ENCODE assay signal across 8 mouse cellular contexts in the genomic region with DNA sequence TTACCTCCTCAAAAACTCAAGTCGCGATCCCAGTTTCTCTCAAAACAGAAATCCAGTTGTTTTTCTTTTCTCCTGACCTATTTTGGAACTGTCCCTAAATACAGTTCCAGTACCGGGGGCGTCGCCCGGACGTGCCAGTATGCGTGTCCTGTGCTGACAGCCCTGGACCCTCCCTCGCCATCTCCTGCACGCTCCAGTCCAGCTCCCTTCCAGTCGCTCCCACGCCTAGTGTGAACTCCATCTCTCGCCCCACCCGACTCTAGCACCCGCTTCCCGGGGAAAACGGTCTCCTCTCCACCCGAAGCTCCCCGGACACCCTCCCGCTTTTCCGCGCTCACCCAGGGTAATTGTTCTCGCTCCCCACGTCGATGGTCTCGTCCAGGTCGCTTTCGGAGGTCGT. TPM values are rescaled to one million over a fixed set of nuclear protein-coding genes. Genes with fewer than 3 reads are reported as not detected.
A peak's percentile ranks its signal among the peaks of the same experiment; 100 is the strongest.
DNase-seq lines count a peak whose midpoint lies in the region; ATAC-seq lines count a peak whose summit lies in the region.

No protein-coding gene starts in this region.

- peak overlapping the region; percentile 92 for H3K27ac ChIP-seq in heart, embryonic 15.5 days
- H3K27ac ChIP-seq in hindbrain, embryonic 13.5 days, result peak overlapping the region; percentile 64; the same call in 1 of the 2 replicates

- peak overlapping the region; percentile 87 for H3K4me2 ChIP-seq in heart, embryonic 15.5 days
- H3K4me2 ChIP-seq in hindbrain, embryonic 13.5 days, result peak overlapping the region; percentile 79

- H3K27me3 ChIP-seq in heart, embryonic 15.5 days, result peaks cover 7% of the 10 kb centered on the region; the same call in 1 of the 2 replicates
- H3K27me3 ChIP-seq in hindbrain, embryonic 13.5 days, result peaks cover 63% of the 10 kb centered on the region

- ATAC-seq in heart, embryonic 15.5 days (replicated peaks; ENCODE audit: insufficient number of reproducible peaks, insufficient read depth, low FRiP score, low read depth), result peak; percentile 48
- ATAC-seq in hindbrain, embryonic 13.5 days (ENCODE audit: low FRiP score), result peak; percentile 82
- 0 out of 2 replicates have a peak, but pooled peaks have one; percentile 26 for ATAC-seq in megakaryocyte-erythroid progenitor cell, adult 5-6 weeks (replicated peaks; ENCODE audit: low FRiP score, low TSS enrichment, poor library complexity, severe bottlenecking)

- peak overlapping the region; percentile 75 for H3K4me3 ChIP-seq in heart, embryonic 15.5 days
- H3K4me3 ChIP-seq in hindbrain, embryonic 13.5 days, result peak overlapping the region; percentile 54

- WGBS in heart, embryonic 15.5 days, result 0% methylated on average over 29 of the region's 29 CpGs
- WGBS in hindbrain, embryonic 13.5 days, result under 1% methylated on average over 29 of the region's 29 CpGs

- H3K9ac ChIP-seq in heart, embryonic 15.5 days, result peak overlapping the region; percentile 77
- peak overlapping the region; percentile 64 for H3K9ac ChIP-seq in hindbrain, embryonic 13.5 days

- no peak for DNase-seq in heart, postnatal 25 days (ENCODE audit: low spot score)
- DNase-seq in MN1 (ENCODE audit: low spot score), result peak; percentile 23
- DNase-seq in urinary bladder, adult 2 months (ENCODE audit: low spot score), result no peak
- no peak for DNase-seq in cerebellum, postnatal 36 days
- no peak for DNase-seq in cerebellum, adult 8-10 months

- H3K4me1 ChIP-seq in heart, embryonic 15.5 days (replicated peaks), result peaks cover 18% of the 10 kb centered on the region
- peaks cover 25% of the 10 kb centered on the region for H3K4me1 ChIP-seq in hindbrain, embryonic 13.5 days (replicated peaks)

- no peaks in the 10 kb centered on the region for H3K9me3 ChIP-seq in heart, embryonic 15.5 days (replicated peaks)
- H3K9me3 ChIP-seq in hindbrain, embryonic 13.5 days, result no peaks in the 10 kb centered on the region

- intact Hi-C loops in heart, postnatal 25 days (cut with DNase I), result loop anchor here (10.0 kb wide), 2 partner anchors 763 to 1477 kb away; partner anchors contain the start of genes Rnf146 and Rnf217

- peaks cover 1% of the 10 kb centered on the region; the same call in 1 of the 2 replicates for H3K36me3 ChIP-seq in heart, embryonic 15.5 days
- H3K36me3 ChIP-seq in hindbrain, embryonic 13.5 days, result no peaks in the 10 kb centered on the region

RNA-seq across cellular contexts. Expression of gene Hey2, which starts 0.4 kb away (rescaled TPM):
- 39.9 and 50.1 TPM in 2 replicates for polyA plus RNA-seq in heart, embryonic 15.5 days (2015; fragmentation: Nextera tagmentation; extraction: Ambion mirVana)
- 1 to 10 TPM; 5.9 to 6.4 TPM for total RNA-seq in heart, postnatal 25 days (2021)
- 7.3 and 7.7 TPM in 2 replicates for polyA plus RNA-seq in hindbrain, embryonic 13.5 days (2015; fragmentation: Nextera tagmentation; extraction: Ambion mirVana)
- total RNA-seq in megakaryocyte-erythroid progenitor cell, adult 5-6 weeks (2014; fragmentation: Nextera tagmentation), result not detected in 2 replicates
- not detected in 2 replicates for total RNA-seq in megakaryocyte-erythroid progenitor cell, adult 5-6 weeks (2017)
- 2.4 TPM in 2 replicates for polyA plus RNA-seq in urinary bladder, adult 2 months (2012; rRNA removed)

RNA-seq across cellular contexts. Expression of gene Ncoa7, which starts 39.1 kb away (rescaled TPM):
- 7.6 and 7.7 TPM in 2 replicates for polyA plus RNA-seq in heart, embryonic 15.5 days (2015; fragmentation: Nextera tagmentation; extraction: Ambion mirVana)
- total RNA-seq in heart, postnatal 25 days (2021), result 1 to 10 TPM; 4.2 to 5.3 TPM
- 12.6 and 13.1 TPM in 2 replicates for polyA plus RNA-seq in hindbrain, embryonic 13.5 days (2015; fragmentation: Nextera tagmentation; extraction: Ambion mirVana)
- 24.1 and 25.6 TPM in 2 replicates for total RNA-seq in megakaryocyte-erythroid progenitor cell, adult 5-6 weeks (2014; fragmentation: Nextera tagmentation)
- total RNA-seq in megakaryocyte-erythroid progenitor cell, adult 5-6 weeks (2017), result 12.7 and 20.8 TPM in 2 replicates
- polyA plus RNA-seq in urinary bladder, adult 2 months (2012; rRNA removed), result 17.8 and 19.1 TPM in 2 replicates

Comparison
In these comparisons a context has a peak if more than half of its experiments do, and no peak if none do; other contexts are left out.
1. ATAC-seq: peak in every context shown above with its lines; median percentile 82 in hindbrain, embryonic 13.5 days; 48 in heart, embryonic 15.5 days; 26 in megakaryocyte-erythroid progenitor cell, adult 5-6 weeks.